In genomic region chr1:34823353-34823752, GRCm38 (mm10) we compare ENCODE assay signal across 15 mouse cellular contexts. TPM values are rescaled to one million over a fixed set of nuclear protein-coding genes. Genes with fewer than 3 reads are reported as not detected.
DNase-seq lines count a peak whose midpoint lies in the region; ATAC-seq and TF ChIP-seq lines count a peak whose summit lies in the region.
"Had no signal": no experiment of that assay in that cellular context is flagged by ENCODE, and none has a peak within 500 bp of the region (broad histone marks: within the 10 kb centered on the region; RNA-seq: fewer than 3 reads in every experiment).

No protein-coding gene starts in this region.

- H3K27ac ChIP-seq in kidney, embryonic 14.5 days (ENCODE audit: low read depth, low read length), result no peak overlapping the region
- H3K27ac ChIP-seq in CH12.LX (ENCODE audit: insufficient read depth, low read depth), result no peak overlapping the region
- 0 out of 2 replicates have a peak overlapping the region, but pooled peaks have one; percentile 8 for H3K27ac ChIP-seq in brown adipose tissue, adult 24 weeks (replicated peaks; ENCODE audit: low read depth, low read length)
- no peak overlapping the region for H3K27ac ChIP-seq in hindbrain, embryonic 13.5 days
- H3K27ac ChIP-seq: heart, embryonic 13.5 days; midbrain, embryonic 10.5 days; neural tube, embryonic 15.5 days had no signal

- H3K4me1 ChIP-seq in kidney, embryonic 14.5 days (ENCODE audit: control insufficient read depth, insufficient read depth, low read length), result no peaks in the 10 kb centered on the region
- H3K4me1 ChIP-seq in CH12.LX (ENCODE audit: control insufficient read depth in 1 of 2, insufficient read depth in 2 of 2), result peaks cover 6 to 44% of the 10 kb centered on the region in 2 experiments
- H3K4me1 ChIP-seq in brown adipose tissue, adult 24 weeks (ENCODE audit: control insufficient read depth, insufficient read depth, insufficient read length, low read length), result peaks cover 15% of the 10 kb centered on the region
- H3K4me1 ChIP-seq in hindbrain, embryonic 13.5 days (replicated peaks), result 0 out of 2 replicates have a peak, but pooled peaks cover 7% of the 10 kb centered on the region
- H3K4me1 ChIP-seq: midbrain, embryonic 10.5 days had no signal

- TF ChIP-seq POLR2A in CH12.LX (IDR thresholded peaks at IDR 0.05; ENCODE audit: low read depth, low read length), result no peak

- H3K9me3 ChIP-seq in kidney, embryonic 14.5 days (ENCODE audit: control insufficient read depth, low read length), result no peaks in the 10 kb centered on the region
- H3K9me3 ChIP-seq in CH12.LX (replicated peaks; ENCODE audit: low read length), result no peaks in the 10 kb centered on the region
- no peaks in the 10 kb centered on the region for H3K9me3 ChIP-seq in hindbrain, embryonic 13.5 days
- H3K9me3 ChIP-seq: heart, embryonic 13.5 days; midbrain, embryonic 10.5 days; neural tube, embryonic 15.5 days had no signal

- TF ChIP-seq EP300 in CH12.LX (IDR thresholded peaks at IDR 0.05; ENCODE audit: low read length), result no peak

- WGBS in kidney, embryonic 14.5 days, result 96% methylated on average over 6 of the region's 6 CpGs
- whole genome bisulfite sequencing in hindbrain, embryonic 13.5 days, result 89% methylated on average over 6 of the region's 6 CpGs

- H3K36me3 ChIP-seq in kidney, embryonic 14.5 days (ENCODE audit: control insufficient read depth, insufficient read depth, low read length), result peaks cover 82% of the 10 kb centered on the region
- H3K36me3 ChIP-seq in CH12.LX (replicated peaks in 1 of 2; ENCODE audit: control insufficient read depth in 1 of 2, insufficient read depth in 1 of 2, low read length in 1 of 2), result peaks cover 60 to 90% of the 10 kb centered on the region in 2 experiments
- H3K36me3 ChIP-seq in hindbrain, embryonic 13.5 days, result peaks cover 80% of the 10 kb centered on the region

- no peak for TF ChIP-seq RAD21 in CH12.LX (IDR thresholded peaks at IDR 0.05; ENCODE audit: low read depth, low read length)

- dilution Hi-C loops in CH12.LX (cut with MboI; ENCODE audit: extremely low pct_ligation_motif_present, extremely low pct_unique_long_range_greater_than_20kb, low sequenced_read_pairs), result no loop called here

- peaks cover 32% of the 10 kb centered on the region for H3K79me2 ChIP-seq in CH12.LX (replicated peaks; ENCODE audit: control insufficient read depth, extremely low read depth, insufficient read depth, poor library complexity, severe bottlenecking)

- peak; percentile 27 for DNase-seq in kidney, adult 9 months
- no peak for DNase-seq in CH12.LX (ENCODE audit: extremely low read depth)
- no peak for DNase-seq in cerebellum, adult 11-12 months
- DNase-seq: cerebellum, postnatal 10 days; gastrocnemius, postnatal 25 days; retina, postnatal 1 day had no signal

- H3K27me3 ChIP-seq in kidney, embryonic 14.5 days (ENCODE audit: control insufficient read depth, insufficient read depth, low read length), result no peaks in the 10 kb centered on the region
- H3K27me3 ChIP-seq in CH12.LX (replicated peaks), result no peaks in the 10 kb centered on the region
- H3K27me3 ChIP-seq in hindbrain, embryonic 13.5 days, result no peaks in the 10 kb centered on the region
- H3K27me3 ChIP-seq: heart, embryonic 13.5 days; neural tube, embryonic 15.5 days had no signal

- no peak for ATAC-seq in kidney, embryonic 14.5 days (ENCODE audit: low FRiP score, low TSS enrichment)
- peak; percentile 83 for ATAC-seq in megakaryocyte, adult 5-6 weeks (ENCODE audit: poor library complexity, severe bottlenecking)
- ATAC-seq in hindbrain, embryonic 13.5 days (ENCODE audit: low FRiP score), result no peak
- ATAC-seq: forebrain, embryonic 14.5 days; intestine, embryonic 16.5 days had no signal

- no peak overlapping the region for H3K9ac ChIP-seq in kidney, embryonic 14.5 days (ENCODE audit: low read depth, low read length)
- no peak overlapping the region for H3K9ac ChIP-seq in CH12.LX (ENCODE audit: insufficient read depth, low read depth)
- H3K9ac ChIP-seq in hindbrain, embryonic 13.5 days, result no peak overlapping the region
- H3K9ac ChIP-seq: heart, embryonic 13.5 days; neural tube, embryonic 15.5 days had no signal

- H3K4me3 ChIP-seq in kidney, embryonic 14.5 days (ENCODE audit: low read length), result no peak overlapping the region
- H3K4me3 ChIP-seq in CH12.LX (replicated peaks in 1 of 3; ENCODE audit: low read depth in 2 of 3, low read length in 2 of 3, poor library complexity in 1 of 3), result no peak overlapping the region
- no peak overlapping the region for H3K4me3 ChIP-seq in brown adipose tissue, adult 24 weeks (ENCODE audit: insufficient read depth, low read depth, low read length)
- no peak overlapping the region for H3K4me3 ChIP-seq in hindbrain, embryonic 13.5 days
- H3K4me3 ChIP-seq: heart, embryonic 13.5 days; midbrain, embryonic 10.5 days; neural tube, embryonic 15.5 days had no signal

- no peak overlapping the region for H3K4me2 ChIP-seq in kidney, embryonic 14.5 days (replicated peaks; ENCODE audit: low read depth, low read length)
- no peak overlapping the region for H3K4me2 ChIP-seq in CH12.LX (ENCODE audit: insufficient read depth, low read depth, poor library complexity, severe bottlenecking)
- no peak overlapping the region for H3K4me2 ChIP-seq in hindbrain, embryonic 13.5 days
- H3K4me2 ChIP-seq: heart, embryonic 13.5 days; neural tube, embryonic 15.5 days had no signal

- TF ChIP-seq CTCF in CH12.LX (conservative IDR thresholded peaks at IDR 0.05 in 1 of 2, IDR thresholded peaks at IDR 0.05 in 1 of 2; ENCODE audit: low read depth in 2 of 2, low read length in 2 of 2), result no peak

- in situ Hi-C loops in CH12.LX (cut with MboI; ENCODE audit: low pct_ligation_motif_present, low pct_unique_long_range_greater_than_20kb, low sequenced_read_pairs), result no loop called here

TF ChIP-seq in CH12.LX, 34 proteins besides CTCF, POLR2A, EP300 and RAD21:
- TF ChIP-seq SMC3 (IDR thresholded peaks at IDR 0.05; ENCODE audit: low read depth, low read length), result no peak
- TF ChIP-seq MAFK (IDR thresholded peaks at IDR 0.05; ENCODE audit: insufficient replicate concordance, low read length), result 0 out of 2 replicates have a peak, but pooled peaks have one; percentile 18
- TF ChIP-seq ZNF384 (IDR thresholded peaks at IDR 0.05; ENCODE audit: low read depth, low read length), result no peak

RNA-seq across cellular contexts. Expression of gene Fam168b, which starts 19.5 kb away (rescaled TPM):
- polyA plus RNA-seq in kidney, embryonic 14.5 days (2014; fragmentation: Nextera tagmentation; extraction: Ambion mirVana), result 39.8 and 68.8 TPM in 2 replicates
- total RNA-seq in CH12.LX (2012; rRNA removed), result 50.5 and 51.3 TPM in 2 replicates
- 64.4 and 67.5 TPM in 2 replicates for total RNA-seq in CH12.LX (2014; rRNA removed)
- polyA plus RNA-seq in CH12.LX (2012; ENCODE audit: insufficient read length, low read depth), result 57.3 and 60.9 TPM in 2 replicates
- polyA plus RNA-seq in brown adipose tissue, adult 24 weeks (2012; ENCODE audit: insufficient read depth, insufficient read length, missing spikeins), result 40.5 and 48.7 TPM in 2 replicates
- total RNA-seq in megakaryocyte, adult 5-6 weeks (2015), result 30.3 and 42.9 TPM in 2 replicates
- 62.0 and 62.8 TPM in 2 replicates for total RNA-seq in megakaryocyte, adult 5-6 weeks (2017)
- 124 and 127 TPM in 2 replicates for polyA plus RNA-seq in hindbrain, embryonic 13.5 days (2015; fragmentation: Nextera tagmentation; extraction: Ambion mirVana)

RNA-seq across cellular contexts. Expression of gene Plekhb2, which starts 26.4 kb away (rescaled TPM):
- polyA plus RNA-seq in kidney, embryonic 14.5 days (2014; fragmentation: Nextera tagmentation; extraction: Ambion mirVana), result 18.7 and 36.0 TPM in 2 replicates
- total RNA-seq in CH12.LX (2012; rRNA removed) (15.4 and 21.0 TPM in 2 replicates), CH12.LX (2014; rRNA removed) (23.8 and 24.6 TPM in 2 replicates)
- polyA plus RNA-seq in CH12.LX (2012; ENCODE audit: insufficient read length, low read depth), result 30.2 and 44.8 TPM in 2 replicates
- 52.5 and 62.4 TPM in 2 replicates for polyA plus RNA-seq in brown adipose tissue, adult 24 weeks (2012; ENCODE audit: insufficient read depth, insufficient read length, missing spikeins)
- total RNA-seq in megakaryocyte, adult 5-6 weeks (2015), result 48.6 and 58.3 TPM in 2 replicates
- total RNA-seq in megakaryocyte, adult 5-6 weeks (2017), result 28.4 and 29.5 TPM in 2 replicates
- polyA plus RNA-seq in hindbrain, embryonic 13.5 days (2015; fragmentation: Nextera tagmentation; extraction: Ambion mirVana), result 68.7 and 71.8 TPM in 2 replicates
